Mouse (Mus musculus): ENCODE measurements around the gene Gstt2. TPM values are rescaled to one million over a fixed set of nuclear protein-coding genes. Genes with fewer than 3 reads are reported as not detected.

Gene Gstt2
- total RNA-seq, 1 experiment = 17.8 TPM

DNA sequence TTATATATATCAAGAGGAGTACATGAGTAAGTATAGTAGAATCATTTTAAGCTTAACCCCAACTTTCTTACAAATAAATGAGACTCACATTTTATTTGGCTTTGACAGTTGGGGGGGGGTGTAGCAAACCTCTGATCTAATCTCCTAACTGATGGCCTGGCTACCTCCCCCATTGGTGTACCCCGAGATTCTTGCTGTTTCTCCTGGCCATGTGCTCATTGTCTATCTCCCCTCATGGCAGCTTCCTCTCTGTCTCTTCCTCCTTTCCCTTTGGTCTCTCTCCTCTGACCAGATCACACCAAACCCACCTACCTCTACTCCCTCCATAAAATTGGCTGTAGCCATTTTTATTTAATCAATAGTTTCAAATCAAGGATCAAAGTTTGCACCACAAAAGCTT is 13.4 kb downstream of the Gstt2 start:
- H3K9me3 ChIP-seq (ENCODE audit: control insufficient read depth, insufficient read depth, low read depth, low read length) = no peaks in the 10 kb centered on the region
- H3K36me3 ChIP-seq (ENCODE audit: control insufficient read depth, insufficient read depth, low read length, poor library complexity, severe bottlenecking) = no peaks in the 10 kb centered on the region
- DNase-seq (ENCODE audit: low read depth, low spot score) = no peak
- TF ChIP-seq HCFC1 (IDR thresholded peaks at IDR 0.05; ENCODE audit: borderline replicate concordance, insufficient read depth, low read length) = no peak
- TF ChIP-seq MAFK (IDR thresholded peaks at IDR 0.05; ENCODE audit: insufficient read depth, low read depth, low read length) = no peak
- TF ChIP-seq ZNF384 (IDR thresholded peaks at IDR 0.05; ENCODE audit: low read depth, low read length) = no peak
- TF ChIP-seq ZC3H11A (IDR thresholded peaks at IDR 0.05; ENCODE audit: borderline replicate concordance, low read depth, low read length) = no peak
- no peak for TF ChIP-seq CHD2 (IDR thresholded peaks at IDR 0.05; ENCODE audit: low read depth, low read length)
- H3K4me1 ChIP-seq (ENCODE audit: control insufficient read depth in 2 of 2, insufficient read depth in 2 of 2, low read length in 2 of 2, poor library complexity in 1 of 2) = peaks cover 0 to 2% of the 10 kb centered on the region in 2 experiments; a peak in 1 of 4 replicates
- H3K27ac ChIP-seq (ENCODE audit: insufficient read depth, low read depth, low read length, poor library complexity, severe bottlenecking) = no peak overlapping the region
- in situ Hi-C loops (cut with MboI; ENCODE audit: low sequenced_read_pairs in 2 of 2, unreplicated experiment in 2 of 2) = no loop called here
- no peak overlapping the region for H3K9ac ChIP-seq (ENCODE audit: insufficient read depth, low read depth, low read length, poor library complexity, severe bottlenecking)
- no peak overlapping the region for H3K4me3 ChIP-seq (ENCODE audit: insufficient read depth in 1 of 2, low read depth in 1 of 2, low read length in 2 of 2, poor library complexity in 1 of 2, severe bottlenecking in 1 of 2)

DNA sequence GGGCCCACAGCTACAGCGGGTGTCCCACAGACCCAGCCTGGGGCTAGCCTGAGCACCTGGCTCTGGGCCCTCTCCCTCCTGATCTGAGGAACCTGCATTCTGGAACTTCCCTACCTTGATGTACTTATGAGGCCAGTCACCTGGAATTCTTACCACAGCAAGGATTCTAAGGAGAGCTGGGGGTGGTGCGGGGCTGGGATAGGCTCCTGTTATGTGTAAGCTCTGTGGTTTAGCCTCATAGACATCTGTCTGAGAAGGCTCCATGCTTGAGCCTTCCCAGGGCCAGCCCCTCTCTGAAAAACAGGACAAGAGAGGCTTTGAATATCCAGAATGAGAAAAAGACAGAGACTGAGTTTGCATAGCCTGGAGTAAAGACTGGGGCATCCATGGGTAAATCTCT is 14.8 kb downstream of the Gstt2 start, which contains the start of gene Gstt4:
Gene Gstt4 (minus strand): TSS at position 101 of the 400 bp plus-strand sequence.
- Histone ChIP-seq H3K27ac (ENCODE audit: insufficient read depth, low read depth, low read length, poor library complexity, severe bottlenecking) (no peak within 1 kb of the TSS), H3K36me3 (ENCODE audit: control insufficient read depth, insufficient read depth, low read length, poor library complexity, severe bottlenecking) (no peaks in the 10 kb centered on the region), H3K4me1 (ENCODE audit: control insufficient read depth in 2 of 2, insufficient read depth in 2 of 2, low read length in 2 of 2, poor library complexity in 1 of 2) (peaks cover 0 to 2% of the 10 kb centered on the region in 2 experiments; a peak in 1 of 4 replicates), H3K9me3 (ENCODE audit: control insufficient read depth, insufficient read depth, low read depth, low read length) (no peaks in the 10 kb centered on the region), H3K9ac (ENCODE audit: insufficient read depth, low read depth, low read length, poor library complexity, severe bottlenecking) (no peak within 1 kb of the TSS), H3K4me3 (ENCODE audit: insufficient read depth in 1 of 2, low read depth in 1 of 2, low read length in 2 of 2, poor library complexity in 1 of 2, severe bottlenecking in 1 of 2) (no peak within 1 kb of the TSS)
- TF ChIP-seq HCFC1 (IDR thresholded peaks at IDR 0.05; ENCODE audit: borderline replicate concordance, insufficient read depth, low read length) (no peak), ZNF384 (IDR thresholded peaks at IDR 0.05; ENCODE audit: low read depth, low read length) (no peak), ZC3H11A (IDR thresholded peaks at IDR 0.05; ENCODE audit: borderline replicate concordance, low read depth, low read length) (no peak), MAFK (IDR thresholded peaks at IDR 0.05; ENCODE audit: insufficient read depth, low read depth, low read length) (no peak), CHD2 (IDR thresholded peaks at IDR 0.05; ENCODE audit: low read depth, low read length) (no peak)
- no peak for DNase-seq (ENCODE audit: low read depth, low spot score)
- in situ Hi-C loops (cut with MboI; ENCODE audit: low sequenced_read_pairs in 2 of 2, unreplicated experiment in 2 of 2) = no loop called here

DNA sequence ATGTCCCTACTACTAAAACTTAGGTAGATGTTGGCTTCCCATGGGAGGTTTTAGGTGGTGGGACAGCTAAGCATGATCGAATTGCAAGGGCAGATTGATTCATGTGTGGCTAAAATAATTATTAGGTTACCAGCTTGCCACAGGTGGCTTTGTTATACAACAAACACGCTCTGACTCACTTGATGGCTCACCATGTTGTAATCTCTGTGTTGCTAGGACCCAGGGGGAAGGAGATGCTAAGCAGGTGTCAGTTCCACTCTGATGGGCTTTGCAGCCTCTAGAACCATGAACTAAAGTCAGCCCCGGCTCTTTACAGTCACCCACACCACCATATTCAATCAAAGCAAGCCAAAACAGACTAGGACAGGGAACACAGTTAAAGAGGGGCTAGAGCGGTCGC is 17.3 kb downstream of the Gstt2 start:
- no peak for DNase-seq (ENCODE audit: low read depth, low spot score)
- TF ChIP-seq ZC3H11A (IDR thresholded peaks at IDR 0.05; ENCODE audit: borderline replicate concordance, low read depth, low read length) (no peak), ZNF384 (IDR thresholded peaks at IDR 0.05; ENCODE audit: low read depth, low read length) (no peak), HCFC1 (IDR thresholded peaks at IDR 0.05; ENCODE audit: borderline replicate concordance, insufficient read depth, low read length) (no peak), CHD2 (IDR thresholded peaks at IDR 0.05; ENCODE audit: low read depth, low read length) (no peak), MAFK (IDR thresholded peaks at IDR 0.05; ENCODE audit: insufficient read depth, low read depth, low read length) (no peak)
- in situ Hi-C loops (cut with MboI; ENCODE audit: low sequenced_read_pairs in 2 of 2, unreplicated experiment in 2 of 2) = no loop called here
- Histone ChIP-seq H3K9me3 (ENCODE audit: control insufficient read depth, insufficient read depth, low read depth, low read length) (no peaks in the 10 kb centered on the region), H3K9ac (ENCODE audit: insufficient read depth, low read depth, low read length, poor library complexity, severe bottlenecking) (no peak overlapping the region), H3K4me1 (ENCODE audit: control insufficient read depth in 2 of 2, insufficient read depth in 2 of 2, low read length in 2 of 2, poor library complexity in 1 of 2) (no peaks in the 10 kb centered on the region), H3K27ac (ENCODE audit: insufficient read depth, low read depth, low read length, poor library complexity, severe bottlenecking) (no peak overlapping the region), H3K4me3 (ENCODE audit: insufficient read depth in 1 of 2, low read depth in 1 of 2, low read length in 2 of 2, poor library complexity in 1 of 2, severe bottlenecking in 1 of 2) (no peak overlapping the region), H3K36me3 (ENCODE audit: control insufficient read depth, insufficient read depth, low read length, poor library complexity, severe bottlenecking) (no peaks in the 10 kb centered on the region)

DNA sequence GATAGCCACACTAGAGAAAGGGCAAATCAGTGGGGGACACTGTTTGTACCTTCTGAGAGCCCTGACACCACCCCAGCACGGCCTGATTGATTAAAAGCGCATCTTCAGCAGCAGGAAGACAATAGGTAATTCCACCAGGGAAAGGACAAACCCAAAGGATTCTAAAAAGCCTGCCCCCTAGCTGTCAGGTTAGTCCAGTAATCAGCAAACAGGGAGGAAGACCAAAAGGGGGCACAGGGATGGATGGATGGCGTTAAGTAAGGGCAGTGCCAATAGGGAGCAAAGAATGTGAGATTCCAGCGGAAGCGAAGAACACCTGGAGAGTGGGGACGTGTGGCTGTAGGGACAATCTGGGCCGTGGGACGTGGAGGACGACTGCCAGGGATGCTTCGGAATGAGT is 18.6 kb downstream of the Gstt2 start:
- no peak overlapping the region for H3K4me3 ChIP-seq (ENCODE audit: insufficient read depth in 1 of 2, low read depth in 1 of 2, low read length in 2 of 2, poor library complexity in 1 of 2, severe bottlenecking in 1 of 2)
- H3K4me1 ChIP-seq (ENCODE audit: control insufficient read depth in 2 of 2, insufficient read depth in 2 of 2, low read length in 2 of 2, poor library complexity in 1 of 2) = no peaks in the 10 kb centered on the region
- no peak for TF ChIP-seq CHD2 (IDR thresholded peaks at IDR 0.05; ENCODE audit: low read depth, low read length)
- TF ChIP-seq ZNF384 (IDR thresholded peaks at IDR 0.05; ENCODE audit: low read depth, low read length) = no peak
- TF ChIP-seq HCFC1 (IDR thresholded peaks at IDR 0.05; ENCODE audit: borderline replicate concordance, insufficient read depth, low read length) = no peak
- TF ChIP-seq ZC3H11A (IDR thresholded peaks at IDR 0.05; ENCODE audit: borderline replicate concordance, low read depth, low read length) = no peak
- no peak for TF ChIP-seq MAFK (IDR thresholded peaks at IDR 0.05; ENCODE audit: insufficient read depth, low read depth, low read length)

DNA sequence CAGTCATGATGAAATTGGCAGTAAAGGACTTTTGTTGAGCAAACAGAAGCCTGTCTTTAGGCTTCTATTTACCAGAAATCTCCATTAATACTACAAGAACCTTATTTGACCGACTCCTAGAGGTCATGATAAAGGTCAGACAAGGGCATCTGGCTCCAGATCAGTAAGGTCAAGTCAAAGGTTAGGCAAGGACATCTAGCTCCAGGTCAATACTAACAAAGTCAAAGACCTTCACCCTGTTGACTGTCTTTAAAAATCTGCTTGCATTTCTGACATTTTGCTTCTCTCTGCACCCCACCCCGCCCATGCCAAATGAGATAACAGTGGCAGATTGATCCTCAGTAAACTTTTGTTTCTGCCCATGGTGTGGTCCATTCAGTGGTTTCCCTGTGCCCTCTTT is 33.0 kb downstream of the Gstt2 start:
- DNase-seq (ENCODE audit: low read depth, low spot score) = no peak
- TF ChIP-seq MAFK (IDR thresholded peaks at IDR 0.05; ENCODE audit: insufficient read depth, low read depth, low read length) (no peak), ZC3H11A (IDR thresholded peaks at IDR 0.05; ENCODE audit: borderline replicate concordance, low read depth, low read length) (no peak)
- H3K4me1 ChIP-seq (ENCODE audit: control insufficient read depth in 2 of 2, insufficient read depth in 2 of 2, low read length in 2 of 2, poor library complexity in 1 of 2) = no peaks in the 10 kb centered on the region
- no peak overlapping the region for H3K9ac ChIP-seq (ENCODE audit: insufficient read depth, low read depth, low read length, poor library complexity, severe bottlenecking)
- H3K27ac ChIP-seq (ENCODE audit: insufficient read depth, low read depth, low read length, poor library complexity, severe bottlenecking) = no peak overlapping the region
- in situ Hi-C loops (cut with MboI; ENCODE audit: low sequenced_read_pairs in 2 of 2, unreplicated experiment in 2 of 2) = no loop called here
- no peak overlapping the region for H3K4me3 ChIP-seq (ENCODE audit: insufficient read depth in 1 of 2, low read depth in 1 of 2, low read length in 2 of 2, poor library complexity in 1 of 2, severe bottlenecking in 1 of 2)
- H3K9me3 ChIP-seq (ENCODE audit: control insufficient read depth, insufficient read depth, low read depth, low read length) = no peaks in the 10 kb centered on the region
- H3K36me3 ChIP-seq (ENCODE audit: control insufficient read depth, insufficient read depth, low read length, poor library complexity, severe bottlenecking) = no peaks in the 10 kb centered on the region

More for the DNA sequence above, 18.6 kb downstream of the Gstt2 start:
- H3K9ac ChIP-seq (ENCODE audit: insufficient read depth, low read depth, low read length, poor library complexity, severe bottlenecking) = no peak overlapping the region
- H3K36me3 ChIP-seq (ENCODE audit: control insufficient read depth, insufficient read depth, low read length, poor library complexity, severe bottlenecking) = no peaks in the 10 kb centered on the region
- in situ Hi-C loops (cut with MboI; ENCODE audit: low sequenced_read_pairs in 2 of 2, unreplicated experiment in 2 of 2) = no loop called here
- H3K9me3 ChIP-seq (ENCODE audit: control insufficient read depth, insufficient read depth, low read depth, low read length) = no peaks in the 10 kb centered on the region
- H3K27ac ChIP-seq (ENCODE audit: insufficient read depth, low read depth, low read length, poor library complexity, severe bottlenecking) = no peak overlapping the region
- no peak for DNase-seq (ENCODE audit: low read depth, low spot score)

All from ES-E14 (cell line).